Mouse (Mus musculus): Measurements from ENCODE around the gene Plin3. TPM values are rescaled to one million over a fixed set of nuclear protein-coding genes. Genes with fewer than 3 reads are reported as not detected.

Plin3 gene
- 56.6 and 67.4 TPM in 2 replicates for polyA plus RNA-seq (2016; fragmentation: Nextera tagmentation; extraction: Ambion mirVana)

DNA sequence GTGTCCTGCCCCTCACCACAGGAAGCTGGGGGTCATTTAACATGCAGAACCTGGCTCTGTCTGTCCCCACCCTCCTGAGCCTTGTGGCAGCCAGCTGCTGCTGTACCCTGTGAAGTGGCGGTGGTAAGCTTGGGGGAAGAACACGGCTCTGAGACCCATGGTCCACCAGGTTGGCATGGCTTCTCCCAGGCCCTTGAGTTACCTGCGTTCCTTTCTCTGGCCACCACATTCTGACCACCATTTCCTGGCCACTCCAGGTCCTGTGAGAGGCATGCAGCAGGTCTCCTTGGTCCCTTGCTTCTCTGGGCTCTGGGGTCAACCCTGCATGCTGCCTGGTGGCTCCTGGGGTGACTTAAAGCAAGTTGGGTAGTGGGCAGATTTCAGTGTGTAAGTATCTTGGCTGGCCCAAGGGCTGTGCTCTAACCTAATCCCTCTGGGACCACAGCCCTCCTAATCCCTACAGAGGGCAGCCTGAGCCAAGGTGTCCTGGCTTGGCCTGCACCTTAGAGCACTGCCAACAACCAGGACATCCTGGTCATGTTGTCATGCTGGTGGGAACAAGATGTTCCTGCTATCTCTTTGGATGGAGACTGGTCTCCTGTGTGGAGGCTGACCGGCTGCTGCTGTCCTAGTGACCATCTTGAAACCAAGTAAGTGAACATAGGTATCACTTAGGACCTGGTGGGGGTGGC lies at the start of gene Plin3:
Gene Plin3, minus strand, starts transcription at position 343 of the 692 bp plus-strand sequence.
- no peak within 1 kb of the TSS; the same call in 1 of the 2 replicates for H3K27ac ChIP-seq
- no peaks in the 10 kb centered on the region for H3K9me3 ChIP-seq
- no peaks in the 10 kb centered on the region for H3K36me3 ChIP-seq
- peaks cover 25% of the 10 kb centered on the region for H3K4me1 ChIP-seq
- no peak within 1 kb of the TSS for H3K9ac ChIP-seq
- no peaks in the 10 kb centered on the region for H3K27me3 ChIP-seq
- no peak within 1 kb of the TSS for H3K4me2 ChIP-seq (replicated peaks)
- no peak for ATAC-seq (ENCODE audit: insufficient number of reproducible peaks, insufficient read depth, low FRiP score, low TSS enrichment)
- no peak within 1 kb of the TSS for H3K4me3 ChIP-seq
- 96% methylated on average over 4 of the region's 4 CpGs for WGBS

DNA sequence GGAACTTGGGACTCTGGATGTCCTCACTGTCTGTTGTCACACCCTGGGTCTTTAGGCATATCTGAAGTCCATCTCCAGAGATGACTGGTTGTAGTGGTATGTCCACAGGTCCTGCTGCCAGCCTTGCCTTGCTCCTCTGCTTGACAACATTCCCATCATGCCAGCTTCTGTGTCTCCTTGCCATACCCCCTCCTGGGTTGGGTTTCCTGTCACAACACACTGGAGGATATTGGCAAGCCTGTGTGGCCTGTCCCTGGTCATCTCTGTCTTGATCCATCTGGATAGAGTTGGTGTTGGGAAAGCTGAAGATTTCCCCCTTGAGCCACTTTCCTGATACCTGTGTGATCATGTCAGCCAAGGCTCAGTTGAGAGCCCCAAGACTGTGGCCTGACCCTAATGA lies 48.0 kb upstream of the Plin3 start:
- Histone ChIP-seq H3K36me3 (peaks cover 5% of the 10 kb centered on the region; the same call in 1 of the 2 replicates), H3K27me3 (no peaks in the 10 kb centered on the region), H3K4me2 (replicated peaks) (no peak overlapping the region), H3K4me3 (no peak overlapping the region), H3K9me3 (no peaks in the 10 kb centered on the region), H3K27ac (no peak overlapping the region), H3K4me1 (no peaks in the 10 kb centered on the region), H3K9ac (no peak overlapping the region)
- ATAC-seq (ENCODE audit: insufficient number of reproducible peaks, insufficient read depth, low FRiP score, low TSS enrichment): no peak

DNA sequence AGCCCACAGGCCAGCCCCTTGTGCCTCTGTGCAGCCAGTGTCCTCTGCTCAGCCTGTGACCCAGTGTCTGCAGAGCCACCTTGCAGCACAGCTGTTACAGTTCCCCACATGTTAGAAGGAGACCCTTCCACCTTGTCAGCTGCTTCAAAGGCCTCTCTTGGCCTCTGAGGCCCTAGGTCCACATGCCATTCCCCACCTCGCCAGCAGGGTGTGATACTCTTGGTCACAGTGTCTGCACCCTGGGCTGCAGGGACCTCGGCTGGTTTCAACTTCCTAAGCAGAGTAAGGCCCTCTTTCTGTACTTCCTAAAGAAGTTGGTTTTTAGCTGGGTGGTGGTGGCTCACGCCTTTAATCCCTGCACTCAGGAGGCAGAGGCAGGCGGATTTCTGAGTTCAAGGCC lies 46.2 kb upstream of the Plin3 start:
- H3K4me1 ChIP-seq: no peaks in the 10 kb centered on the region
- 64% methylated on average over 4 of the region's 4 CpGs for WGBS
- H3K9ac ChIP-seq: no peak overlapping the region
- no peaks in the 10 kb centered on the region for H3K27me3 ChIP-seq
- no peak overlapping the region for H3K4me2 ChIP-seq (replicated peaks)
- no peaks in the 10 kb centered on the region for H3K36me3 ChIP-seq
- H3K9me3 ChIP-seq: no peaks in the 10 kb centered on the region
- H3K4me3 ChIP-seq: no peak overlapping the region
- ATAC-seq (ENCODE audit: insufficient number of reproducible peaks, insufficient read depth, low FRiP score, low TSS enrichment): no peak
- no peak overlapping the region for H3K27ac ChIP-seq

DNA sequence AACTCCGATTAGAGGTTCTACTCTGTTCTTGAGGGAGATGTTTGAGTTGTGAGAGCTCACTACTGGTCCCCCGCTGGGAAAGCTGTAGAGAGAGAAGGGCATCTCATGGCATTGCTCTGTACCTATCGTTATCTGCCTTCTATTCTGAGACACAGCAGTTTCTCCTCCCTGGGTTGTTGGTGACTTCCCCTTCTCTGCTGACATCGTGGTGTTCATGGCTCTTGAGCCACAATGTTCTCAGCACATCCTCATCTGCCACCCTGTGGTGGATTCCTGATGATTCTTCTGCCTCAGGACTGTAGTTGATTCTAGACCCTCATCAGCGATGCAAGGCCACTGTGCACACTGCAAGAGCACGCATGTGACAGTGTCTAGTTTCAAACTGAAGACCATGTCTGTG lies 45.1 kb upstream of the Plin3 start:
- Histone ChIP-seq H3K36me3 (no peaks in the 10 kb centered on the region), H3K4me2 (replicated peaks) (no peak overlapping the region), H3K27ac (no peak overlapping the region), H3K9me3 (no peaks in the 10 kb centered on the region), H3K9ac (no peak overlapping the region), H3K27me3 (no peaks in the 10 kb centered on the region), H3K4me1 (no peaks in the 10 kb centered on the region), H3K4me3 (no peak overlapping the region)
- WGBS: 92% methylated on average over 6 of the region's 6 CpGs
- ATAC-seq (ENCODE audit: insufficient number of reproducible peaks, insufficient read depth, low FRiP score, low TSS enrichment): no peak

DNA sequence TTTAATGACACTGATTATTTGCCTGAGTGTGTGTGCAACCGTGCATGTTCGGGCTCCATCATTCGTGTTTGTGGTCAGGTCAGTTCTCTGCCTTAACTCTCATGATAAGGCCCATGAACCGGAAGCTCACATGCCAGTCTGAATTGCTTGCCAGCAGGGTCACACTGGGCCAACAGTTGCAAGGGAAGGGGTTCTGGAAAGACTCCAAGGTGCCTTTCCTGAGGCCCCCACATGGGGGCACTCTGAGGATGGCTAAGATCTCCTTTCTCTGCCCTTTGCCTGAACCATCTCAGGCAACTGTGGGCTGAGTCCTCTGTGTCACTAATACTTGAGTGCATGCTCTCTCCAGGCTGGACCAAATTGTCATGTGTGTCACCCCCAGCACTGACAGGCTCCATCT lies 44.5 kb upstream of the Plin3 start:
- Histone ChIP-seq H3K4me3 (no peak overlapping the region), H3K27me3 (no peaks in the 10 kb centered on the region), H3K27ac (no peak overlapping the region), H3K36me3 (no peaks in the 10 kb centered on the region), H3K4me2 (replicated peaks) (no peak overlapping the region), H3K9ac (no peak overlapping the region), H3K4me1 (no peaks in the 10 kb centered on the region), H3K9me3 (no peaks in the 10 kb centered on the region)
- 76% methylated on average over 4 of the region's 4 CpGs for WGBS
- ATAC-seq (ENCODE audit: insufficient number of reproducible peaks, insufficient read depth, low FRiP score, low TSS enrichment): no peak

DNA sequence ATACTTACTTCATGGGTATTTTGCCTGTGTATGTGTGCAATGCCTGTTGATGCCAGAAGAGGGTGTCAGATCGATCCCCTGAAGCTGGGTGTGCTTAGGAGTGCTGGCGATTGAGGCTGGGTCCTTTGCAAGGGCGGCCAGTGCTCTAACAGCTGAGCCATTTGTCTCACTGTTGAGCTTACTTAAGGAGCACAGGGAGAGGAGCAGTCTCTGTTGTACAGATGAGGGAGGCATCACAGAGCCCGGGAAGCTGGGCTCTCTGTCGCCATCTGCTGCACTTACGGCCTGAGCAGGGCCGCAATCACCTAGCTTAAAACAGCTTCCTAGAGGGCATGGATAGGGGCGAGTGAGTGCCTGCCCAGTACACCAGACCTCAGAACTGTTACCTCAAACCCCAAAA lies 40.3 kb upstream of the Plin3 start:
- Histone ChIP-seq H3K36me3 (no peaks in the 10 kb centered on the region), H3K9me3 (no peaks in the 10 kb centered on the region), H3K27me3 (no peaks in the 10 kb centered on the region), H3K9ac (no peak overlapping the region), H3K4me3 (no peak overlapping the region), H3K27ac (no peak overlapping the region), H3K4me2 (replicated peaks) (no peak overlapping the region), H3K4me1 (peaks cover 12% of the 10 kb centered on the region)
- no peak for ATAC-seq (ENCODE audit: insufficient number of reproducible peaks, insufficient read depth, low FRiP score, low TSS enrichment)
- 43% methylated on average over 8 of the region's 8 CpGs for WGBS

DNA sequence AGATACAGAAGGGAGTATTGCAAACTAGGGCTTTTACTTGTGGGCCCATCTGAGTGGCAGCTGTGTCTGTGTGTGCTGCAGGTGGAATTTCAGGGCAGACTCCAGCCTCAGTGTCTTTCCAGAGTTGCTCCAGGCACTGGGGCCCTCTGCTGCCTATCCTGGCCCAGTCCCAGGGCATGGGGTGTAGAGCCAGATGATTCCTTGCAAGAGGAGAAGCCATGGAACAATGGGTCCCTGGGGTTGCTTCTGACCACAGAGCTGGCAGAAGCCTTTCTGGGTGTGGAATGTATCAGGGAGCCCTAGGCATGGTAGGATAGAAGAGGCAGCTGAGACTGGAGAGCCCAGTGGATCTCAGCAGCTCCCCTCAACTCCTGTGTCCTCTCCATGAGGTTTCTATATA lies 38.6 kb upstream of the Plin3 start:
- no peaks in the 10 kb centered on the region for H3K36me3 ChIP-seq
- no peak overlapping the region for H3K27ac ChIP-seq
- no peaks in the 10 kb centered on the region for H3K27me3 ChIP-seq
- no peak overlapping the region for H3K4me3 ChIP-seq
- no peak for ATAC-seq (ENCODE audit: insufficient number of reproducible peaks, insufficient read depth, low FRiP score, low TSS enrichment)
- no peaks in the 10 kb centered on the region for H3K9me3 ChIP-seq
- no peak overlapping the region for H3K4me2 ChIP-seq (replicated peaks)
- peaks cover 25% of the 10 kb centered on the region for H3K4me1 ChIP-seq
- no peak overlapping the region for H3K9ac ChIP-seq

DNA sequence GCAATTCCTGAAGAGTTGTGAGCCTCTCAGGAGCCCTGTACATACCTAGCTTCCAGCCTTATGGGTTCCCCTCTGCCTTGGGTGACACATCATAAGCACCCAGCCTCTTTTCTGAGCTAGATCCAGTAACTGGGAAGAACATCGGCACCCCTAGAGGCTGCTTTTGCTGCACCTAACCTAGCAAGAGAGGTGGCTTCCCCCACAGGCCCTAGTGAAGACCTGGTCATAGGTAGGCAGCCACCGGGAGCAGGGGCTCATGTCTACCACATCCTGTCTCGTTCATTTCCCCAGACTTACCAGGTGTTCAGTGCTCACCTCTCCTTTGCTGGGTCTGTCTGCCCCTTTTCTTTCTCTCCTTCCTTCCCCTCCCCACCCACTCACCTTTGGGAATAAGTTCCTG lies 37.7 kb upstream of the Plin3 start:
- no peak overlapping the region for H3K27ac ChIP-seq
- no peak overlapping the region for H3K4me3 ChIP-seq
- no peaks in the 10 kb centered on the region for H3K9me3 ChIP-seq
- no peaks in the 10 kb centered on the region for H3K27me3 ChIP-seq
- WGBS: 71% methylated on average over 3 of the region's 3 CpGs
- H3K36me3 ChIP-seq: no peaks in the 10 kb centered on the region
- H3K4me1 ChIP-seq: peaks cover 25% of the 10 kb centered on the region
- no peak for ATAC-seq (ENCODE audit: insufficient number of reproducible peaks, insufficient read depth, low FRiP score, low TSS enrichment)
- no peak overlapping the region for H3K4me2 ChIP-seq (replicated peaks)
- no peak overlapping the region for H3K9ac ChIP-seq

DNA sequence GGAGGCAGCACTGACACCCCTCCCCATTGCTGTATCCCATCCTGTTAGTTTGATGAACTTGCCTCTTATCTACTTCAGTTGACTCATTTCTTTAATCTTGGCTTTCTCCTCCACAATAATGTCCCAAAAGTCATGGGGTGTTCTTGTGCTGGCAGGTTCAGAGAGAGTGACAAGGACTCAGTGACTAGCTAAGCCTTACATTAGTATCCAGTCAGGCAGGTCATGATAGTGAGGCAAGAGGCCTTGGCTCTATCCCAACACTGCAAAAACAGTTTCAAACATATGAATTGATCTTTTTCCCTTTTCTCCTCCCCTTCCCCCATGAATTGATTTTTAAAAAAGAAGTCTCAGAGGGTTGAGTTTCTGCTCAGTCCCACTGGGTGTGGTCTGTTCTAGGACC lies 36.6 kb upstream of the Plin3 start:
- Histone ChIP-seq H3K9ac (no peak overlapping the region), H3K9me3 (no peaks in the 10 kb centered on the region), H3K36me3 (no peaks in the 10 kb centered on the region), H3K4me3 (no peak overlapping the region), H3K27me3 (no peaks in the 10 kb centered on the region), H3K4me1 (peaks cover 29% of the 10 kb centered on the region), H3K4me2 (replicated peaks) (no peak overlapping the region), H3K27ac (no peak overlapping the region)
- ATAC-seq (ENCODE audit: insufficient number of reproducible peaks, insufficient read depth, low FRiP score, low TSS enrichment): no peak

DNA sequence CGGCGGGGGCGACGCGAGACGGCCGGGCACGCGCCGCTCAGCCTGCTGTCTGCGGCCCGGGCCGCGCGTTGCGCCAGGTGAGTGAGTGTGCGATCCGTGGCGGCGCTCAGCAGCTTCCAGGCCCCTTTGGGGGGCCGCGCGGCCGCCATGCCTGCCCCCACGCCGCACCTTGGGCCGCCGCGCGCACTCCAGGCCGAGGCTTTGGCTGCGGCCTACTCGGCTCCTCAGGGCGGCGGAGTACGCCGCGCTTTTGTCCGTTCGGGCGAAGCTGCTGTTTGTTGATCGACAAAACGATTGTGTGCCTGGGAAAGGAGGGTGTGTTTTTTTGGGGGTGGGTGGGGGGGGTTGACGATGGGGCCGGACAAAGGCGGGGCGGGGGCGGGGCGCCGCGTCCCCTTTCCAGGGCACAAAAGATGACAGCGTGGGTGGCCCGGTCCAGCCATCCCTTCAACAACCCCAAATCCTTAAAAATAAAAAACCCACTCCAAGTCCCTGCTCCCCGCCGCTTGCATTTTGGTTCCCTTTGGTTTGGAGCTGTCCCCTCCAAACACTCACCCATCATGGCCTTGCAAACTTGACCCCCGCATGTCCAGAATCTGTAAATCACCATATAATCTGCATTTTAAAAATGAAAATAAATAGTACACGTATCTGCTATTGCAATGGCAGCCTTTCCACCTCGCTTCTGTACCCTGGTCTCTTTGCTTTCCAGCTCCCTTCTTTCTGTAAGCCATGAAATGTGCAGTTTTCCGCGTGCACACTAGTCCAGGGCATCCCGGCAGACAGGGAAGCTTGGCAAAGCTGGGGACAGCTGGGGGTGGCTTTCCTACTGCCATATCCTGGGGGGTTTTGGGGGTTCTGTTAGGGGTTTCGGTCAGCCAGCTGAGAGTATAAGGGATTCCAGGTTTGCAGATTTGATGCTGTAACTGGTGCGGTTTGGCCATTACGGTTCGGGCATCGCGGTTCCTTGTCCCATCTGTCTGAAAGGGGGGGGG lies 33.8 kb upstream of the Plin3 start:
- Histone ChIP-seq H3K9ac (peak overlapping the region; percentile 93), H3K4me1 (peaks cover 26% of the 10 kb centered on the region), H3K27ac (peak overlapping the region; percentile 94), H3K27me3 (no peaks in the 10 kb centered on the region), H3K4me2 (replicated peaks) (peak overlapping the region; percentile 94), H3K4me3 (peak overlapping the region; percentile 84), H3K36me3 (peaks cover 13% of the 10 kb centered on the region), H3K9me3 (no peaks in the 10 kb centered on the region)
- peak; percentile 31 for ATAC-seq (ENCODE audit: insufficient number of reproducible peaks, insufficient read depth, low FRiP score, low TSS enrichment)
- 2% methylated on average over 64 of the region's 67 CpGs for WGBS

DNA sequence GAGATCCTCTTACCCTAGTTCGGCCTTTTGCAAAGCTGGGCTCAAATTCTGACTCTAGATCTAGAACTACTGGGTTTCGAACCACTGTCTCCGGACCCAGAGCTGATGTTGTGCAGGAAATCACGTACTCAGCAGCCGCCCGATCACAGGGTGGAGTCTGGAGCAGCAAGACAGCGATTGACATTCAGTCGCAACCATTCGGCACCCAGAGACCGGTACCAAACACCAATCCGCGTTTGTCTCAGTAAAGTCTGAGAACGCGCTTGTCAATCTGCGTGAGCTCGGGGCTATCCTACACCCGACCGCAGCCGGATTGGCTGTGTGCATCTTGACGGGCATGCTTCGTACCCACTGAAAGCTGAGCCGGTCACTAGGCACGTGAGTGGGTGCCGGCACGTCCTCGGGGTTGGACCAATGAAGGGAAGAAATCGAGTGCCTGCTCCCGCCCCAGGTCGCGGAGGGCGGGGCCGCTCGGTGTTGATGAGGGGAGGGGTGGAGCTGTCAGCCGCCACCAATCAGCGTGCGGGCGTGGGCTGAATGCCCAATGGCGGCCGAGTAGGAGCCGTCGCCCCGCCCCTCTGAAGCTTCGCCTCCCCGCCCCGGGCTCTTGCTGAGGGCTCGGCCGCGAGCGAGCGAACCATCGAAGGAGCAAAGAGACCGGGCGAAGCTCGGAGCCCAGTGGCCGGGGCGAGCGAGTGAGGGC lies 32.9 kb upstream of the Plin3 start, which contains the start of gene Kdm4b:
Gene Kdm4b, plus strand, starts transcription at position 613 of the 703 bp plus-strand sequence.
- Histone ChIP-seq H3K4me1 (peaks cover 24% of the 10 kb centered on the region), H3K4me3 (peak within 1 kb of the TSS; percentile 84), H3K27ac (peak within 1 kb of the TSS; percentile 94), H3K27me3 (no peaks in the 10 kb centered on the region), H3K9ac (peak within 1 kb of the TSS; percentile 93), H3K36me3 (peaks cover 19% of the 10 kb centered on the region), H3K9me3 (no peaks in the 10 kb centered on the region), H3K4me2 (replicated peaks) (peak within 1 kb of the TSS; percentile 94)
- WGBS: under 1% methylated on average over 57 of the region's 57 CpGs
- ATAC-seq (ENCODE audit: insufficient number of reproducible peaks, insufficient read depth, low FRiP score, low TSS enrichment): peak; percentile 100
